In genomic region chr17:86093124-86093523, GRCm38 (mm10) we compare ENCODE assay signal across 27 mouse cellular contexts.
"Had no signal": no experiment of that assay in that cellular context is flagged by ENCODE, and none has a peak within 500 bp of the region (broad histone marks: within the 10 kb centered on the region; RNA-seq: fewer than 3 reads in every experiment).

No protein-coding gene starts in this region.

- H3K4me3 ChIP-seq: gastrocnemius, adult 2 months; heart, adult 2 months; heart, embryonic 13.5 days; heart, embryonic 15.5 days; hindbrain, embryonic 13.5 days; hindbrain, embryonic 15.5 days; kidney, embryonic 15.5 days; limb, embryonic 13.5 days; limb, embryonic 15.5 days; liver, embryonic 15.5 days had no signal

- H3K9ac ChIP-seq: heart, embryonic 13.5 days; heart, embryonic 15.5 days; hindbrain, embryonic 13.5 days; hindbrain, embryonic 15.5 days; kidney, embryonic 15.5 days; limb, embryonic 13.5 days; limb, embryonic 15.5 days; liver, embryonic 15.5 days had no signal

- H3K4me2 ChIP-seq: heart, embryonic 11.5 days; heart, embryonic 13.5 days; heart, embryonic 15.5 days; hindbrain, embryonic 13.5 days; hindbrain, embryonic 15.5 days; kidney, embryonic 15.5 days; limb, embryonic 13.5 days; limb, embryonic 15.5 days; liver, embryonic 15.5 days had no signal

- H3K4me1 ChIP-seq: heart, embryonic 15.5 days; hindbrain, embryonic 13.5 days; hindbrain, embryonic 15.5 days; limb, embryonic 15.5 days had no signal

- DNase-seq: gastrocnemius, adult 2 months; gastrocnemius, postnatal 10 days; gastrocnemius, postnatal 25 days; heart, adult 11 months; heart, adult 2 months; heart, postnatal 14 days; heart, postnatal 36 days; kidney, adult 11 months; kidney, adult 2 months; kidney, adult 9 months; kidney, postnatal 14 days; kidney, postnatal 36 days; layer of hippocampus, adult 9-11 months; layer of hippocampus, postnatal 36 days; left cerebral cortex, postnatal 4 days had no signal

- H3K27ac ChIP-seq: gastrocnemius, adult 2 months; heart, adult 2 months; heart, embryonic 13.5 days; heart, embryonic 15.5 days; hindbrain, embryonic 13.5 days; hindbrain, embryonic 15.5 days; hindbrain, postnatal 0 days; kidney, embryonic 15.5 days; kidney, postnatal 0 days; limb, embryonic 13.5 days; limb, embryonic 15.5 days; liver, embryonic 15.5 days had no signal

- ATAC-seq: hindbrain, postnatal 0 days; intestine, embryonic 16.5 days had no signal

- H3K9me3 ChIP-seq: heart, embryonic 13.5 days; heart, embryonic 15.5 days; hindbrain, embryonic 13.5 days; hindbrain, embryonic 15.5 days; kidney, embryonic 15.5 days; limb, embryonic 13.5 days; limb, embryonic 15.5 days; liver, embryonic 15.5 days had no signal

- H3K27me3 ChIP-seq: heart, embryonic 13.5 days; heart, embryonic 15.5 days; hindbrain, embryonic 13.5 days; hindbrain, embryonic 15.5 days; kidney, embryonic 15.5 days; limb, embryonic 13.5 days; limb, embryonic 15.5 days; liver, embryonic 15.5 days had no signal
